10 mouse cellular contexts compared by ENCODE assay signal in the genomic region with DNA sequence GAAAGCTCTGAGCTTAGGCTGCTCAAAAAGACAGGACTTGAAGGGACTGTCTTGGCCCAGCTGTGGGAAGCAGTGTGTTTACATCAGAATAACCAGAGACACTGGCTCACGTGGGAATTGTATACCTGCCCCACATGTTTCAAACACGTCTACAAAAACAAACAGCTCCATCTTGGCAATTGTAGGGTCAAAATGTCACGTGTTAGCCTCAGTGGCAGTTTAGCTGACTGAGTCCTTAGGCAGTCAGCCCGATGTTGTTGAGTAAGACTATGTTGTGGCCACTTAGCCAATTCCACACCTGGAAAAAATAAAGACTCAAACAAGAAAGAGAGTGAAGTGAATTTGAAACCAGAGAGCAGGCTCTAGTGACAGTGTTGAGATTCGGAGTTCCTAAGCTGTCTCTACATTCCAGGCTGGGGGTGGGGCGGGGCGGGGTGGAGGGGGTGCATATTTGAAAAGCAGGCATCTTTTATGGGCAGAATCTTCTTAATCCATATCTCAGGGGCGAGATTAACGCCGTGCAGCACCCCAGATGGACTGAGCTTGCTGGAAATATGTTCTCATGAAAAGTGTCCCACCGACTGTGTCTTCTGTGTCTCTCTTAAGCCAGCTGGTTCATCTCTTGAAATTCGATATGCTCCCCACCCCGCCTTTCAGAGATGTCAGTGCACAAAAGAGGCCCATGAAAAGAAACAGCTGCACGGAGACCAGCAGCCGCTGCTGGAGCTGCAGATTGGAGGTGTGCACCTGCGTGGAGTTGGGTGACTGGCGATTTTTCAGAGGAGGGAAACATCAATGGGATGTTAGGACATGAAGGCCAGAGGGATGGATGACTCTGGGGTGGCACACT.
DNase-seq lines count a peak whose midpoint lies in the region; ATAC-seq and TF ChIP-seq lines count a peak whose summit lies in the region.
"Had no signal": no experiment of that assay in that cellular context is flagged by ENCODE, and none has a peak within 500 bp of the region (broad histone marks: within the 10 kb centered on the region; RNA-seq: fewer than 3 reads in every experiment).

No protein-coding gene starts in this region.

- DNase-seq in urinary bladder, postnatal 14 days (ENCODE audit: low spot score) = peak; percentile 13
- no peak for DNase-seq in urinary bladder, adult 2 months (ENCODE audit: low spot score)
- peak; percentile 9 for DNase-seq in heart, adult 8-10 months (ENCODE audit: low spot score)
- DNase-seq in limb, embryonic 14.5 days (ENCODE audit: low spot score) = peak; percentile 70
- DNase-seq in spleen, postnatal 10 days (ENCODE audit: low spot score in 2 of 2) = no peak
- DNase-seq in MN1 (ENCODE audit: low spot score) = no peak
- no peak for DNase-seq in layer of hippocampus, adult 8-10 months (ENCODE audit: low spot score in 2 of 2)
- DNase-seq in cerebellum, adult 11 months = no peak
- DNase-seq: gastrocnemius, postnatal 25 days; thymus, postnatal 14 days had no signal

- WGBS in limb, embryonic 14.5 days = 9% methylated on average over 17 of the region's 17 CpGs

- peak overlapping the region; percentile 25; the same call in 1 of the 2 replicates for H3K4me2 ChIP-seq in limb, embryonic 14.5 days (replicated peaks; ENCODE audit: low read depth, low read length, severe bottlenecking)

- peak; percentile 81 for ATAC-seq in limb, embryonic 14.5 days (ENCODE audit: low FRiP score, low read depth)

- peaks cover 16% of the 10 kb centered on the region for H3K4me1 ChIP-seq in limb, embryonic 14.5 days (ENCODE audit: control insufficient read depth, insufficient read depth, low read length)

- TF ChIP-seq POLR2A in limb, embryonic 14.5 days (IDR thresholded peaks at IDR 0.05; ENCODE audit: borderline replicate concordance, extremely low read depth, insufficient read depth, insufficient read length) = no peak

- no peak overlapping the region for H3K4me3 ChIP-seq in limb, embryonic 14.5 days (replicated peaks; ENCODE audit: low read length)

- H3K27me3 ChIP-seq in limb, embryonic 14.5 days (ENCODE audit: control insufficient read depth, insufficient read depth, low read length) = no peaks in the 10 kb centered on the region

- no peaks in the 10 kb centered on the region for H3K9me3 ChIP-seq in limb, embryonic 14.5 days (ENCODE audit: control insufficient read depth, low read length)

- no peak overlapping the region for H3K9ac ChIP-seq in limb, embryonic 14.5 days (ENCODE audit: low read depth, low read length, severe bottlenecking)

- 0 out of 2 replicates have a peak overlapping the region, but pooled peaks have one; percentile 8 for H3K27ac ChIP-seq in limb, embryonic 14.5 days (replicated peaks; ENCODE audit: low read depth, low read length)

- no peaks in the 10 kb centered on the region for H3K36me3 ChIP-seq in limb, embryonic 14.5 days (ENCODE audit: control insufficient read depth, insufficient read depth, low read length)

Comparison
In these comparisons a context has a peak if more than half of its experiments do, and no peak if none do; other contexts are left out.
1. DNase-seq: peak in urinary bladder, postnatal 14 days (single experiment), heart, adult 8-10 months (single experiment) and limb, embryonic 14.5 days (single experiment); none in urinary bladder, adult 2 months (single experiment), spleen, postnatal 10 days (0 of 2), MN1 (single experiment), layer of hippocampus, adult 8-10 months (0 of 2) and cerebellum, adult 11 months (single experiment).